ENCODE assay signal across 25 mouse cellular contexts in the genomic region with DNA sequence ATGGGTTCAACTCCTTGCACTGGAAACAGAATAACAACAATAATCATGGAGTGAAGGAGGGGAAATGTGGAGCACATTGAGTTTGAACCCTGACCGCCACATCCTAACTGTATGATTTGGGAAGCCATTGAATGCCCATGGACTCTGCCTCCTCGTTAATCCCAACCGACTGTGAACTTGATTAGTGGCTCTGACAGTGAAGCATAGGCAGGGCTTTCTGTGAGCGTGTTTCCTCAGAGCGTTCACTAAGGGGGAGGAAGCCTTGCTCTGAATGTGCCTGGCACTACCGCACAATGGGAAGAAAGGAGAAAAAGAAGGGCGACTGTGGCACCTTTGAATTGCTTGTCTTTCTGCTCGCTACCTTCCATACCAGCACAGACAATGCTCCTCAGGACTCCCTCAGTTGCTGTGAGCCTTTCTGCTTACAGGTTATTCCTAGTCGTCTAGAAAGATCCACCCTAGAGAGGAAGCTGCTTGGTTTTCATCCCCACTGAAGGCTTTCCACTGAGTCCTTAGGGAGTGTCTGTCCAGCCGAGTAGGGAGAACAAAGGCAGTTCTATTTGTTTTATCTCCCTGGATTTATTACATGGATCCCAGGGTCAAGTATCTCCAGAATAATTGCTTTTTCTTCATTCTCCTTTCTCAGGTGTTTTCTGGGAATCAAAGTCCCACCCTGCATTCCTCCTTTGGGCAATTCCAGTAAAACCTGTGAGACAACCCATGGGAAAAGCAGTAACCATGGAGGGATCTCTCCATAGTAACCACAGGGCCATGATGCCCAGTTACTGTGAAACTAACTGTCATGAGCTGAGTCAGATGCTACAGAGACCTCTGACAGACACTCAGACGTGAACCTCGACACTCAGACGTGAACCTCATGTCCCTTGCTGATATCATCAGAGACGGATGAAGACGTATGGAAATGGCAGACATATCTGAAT. TPM values are rescaled to one million over a fixed set of nuclear protein-coding genes. Genes with fewer than 3 reads are reported as not detected.
DNase-seq lines count a peak whose midpoint lies in the region; ATAC-seq and TF ChIP-seq lines count a peak whose summit lies in the region.
"Had no signal": no experiment of that assay in that cellular context is flagged by ENCODE, and none has a peak within 500 bp of the region (broad histone marks: within the 10 kb centered on the region; RNA-seq: fewer than 3 reads in every experiment).

No protein-coding gene starts in this region.

- peak; percentile 85 for ATAC-seq in intestine, embryonic 16.5 days
- ATAC-seq in forebrain, embryonic 13.5 days: no peak
- ATAC-seq: activated CD4-positive, CD25-positive, alpha-beta regulatory T cell, adult 4 months; forebrain, embryonic 14.5 days; forebrain, postnatal 0 days; Patski had no signal

- H3K27ac ChIP-seq in layer of hippocampus, adult 2 months: 0 out of 2 replicates have a peak overlapping the region, but pooled peaks have one; percentile 36
- H3K27ac ChIP-seq in intestine, embryonic 16.5 days (ENCODE audit: low read length): no peak overlapping the region; the same call in 1 of the 2 replicates
- no peak overlapping the region for H3K27ac ChIP-seq in forebrain, embryonic 13.5 days
- H3K27ac ChIP-seq: forebrain, embryonic 10.5 days; gastrocnemius, adult 2 months; hindbrain, embryonic 12.5 days; hindbrain, embryonic 15.5 days had no signal

- no peak overlapping the region for H3K4me3 ChIP-seq in layer of hippocampus, adult 2 months
- H3K4me3 ChIP-seq in intestine, embryonic 16.5 days (ENCODE audit: low read length): no peak overlapping the region
- no peak overlapping the region for H3K4me3 ChIP-seq in forebrain, embryonic 13.5 days
- H3K4me3 ChIP-seq: forebrain, embryonic 10.5 days; gastrocnemius, adult 2 months; hindbrain, embryonic 12.5 days; hindbrain, embryonic 15.5 days had no signal

- no peaks in the 10 kb centered on the region for H3K4me1 ChIP-seq in intestine, embryonic 16.5 days (ENCODE audit: control insufficient read depth, insufficient read depth, low read length)
- no peaks in the 10 kb centered on the region for H3K4me1 ChIP-seq in forebrain, embryonic 13.5 days
- H3K4me1 ChIP-seq: forebrain, embryonic 10.5 days; hindbrain, embryonic 15.5 days had no signal

- H3K9ac ChIP-seq in intestine, embryonic 16.5 days (ENCODE audit: low read depth, low read length): no peak overlapping the region
- H3K9ac ChIP-seq in forebrain, embryonic 13.5 days: no peak overlapping the region
- H3K9ac ChIP-seq: forebrain, postnatal 0 days; hindbrain, embryonic 12.5 days; hindbrain, embryonic 15.5 days had no signal

- WGBS in intestine, embryonic 16.5 days: 67% methylated on average over 15 of the region's 15 CpGs
- WGBS in forebrain, embryonic 13.5 days: 76% methylated on average over 15 of the region's 15 CpGs

- no peak overlapping the region for H3K4me2 ChIP-seq in intestine, embryonic 16.5 days (ENCODE audit: low read depth, low read length)
- H3K4me2 ChIP-seq in forebrain, embryonic 13.5 days: no peak overlapping the region
- H3K4me2 ChIP-seq: heart, embryonic 11.5 days; hindbrain, embryonic 12.5 days; hindbrain, embryonic 15.5 days had no signal

- H3K36me3 ChIP-seq in intestine, embryonic 16.5 days (ENCODE audit: control insufficient read depth, insufficient read depth, low read length): no peaks in the 10 kb centered on the region; the same call in 1 of the 2 replicates
- H3K36me3 ChIP-seq in forebrain, embryonic 13.5 days (ENCODE audit: poor library complexity, severe bottlenecking): peaks cover 98% of the 10 kb centered on the region
- H3K36me3 ChIP-seq: G1E had no signal

- no peaks in the 10 kb centered on the region for H3K27me3 ChIP-seq in intestine, embryonic 16.5 days (replicated peaks; ENCODE audit: control insufficient read depth, insufficient read depth, low read length)
- no peaks in the 10 kb centered on the region for H3K27me3 ChIP-seq in forebrain, embryonic 13.5 days
- H3K27me3 ChIP-seq: hindbrain, embryonic 12.5 days; hindbrain, embryonic 15.5 days; Patski had no signal

- H3K9me3 ChIP-seq in intestine, embryonic 16.5 days (ENCODE audit: control insufficient read depth, low read length): no peaks in the 10 kb centered on the region
- no peaks in the 10 kb centered on the region for H3K9me3 ChIP-seq in forebrain, embryonic 13.5 days (replicated peaks)
- H3K9me3 ChIP-seq: forebrain, embryonic 10.5 days; G1E; hindbrain, embryonic 12.5 days; hindbrain, embryonic 15.5 days had no signal

- no peak for DNase-seq in layer of hippocampus, adult 2 months (ENCODE audit: low spot score in 2 of 2)
- DNase-seq in layer of hippocampus, adult 9-10 months (ENCODE audit: low spot score): no peak
- DNase-seq in ZHBTc4 (ENCODE audit: low read depth, low spot score): peak; percentile 26
- no peak for DNase-seq in ovary, postnatal 36 days (ENCODE audit: low spot score)
- DNase-seq in kidney, postnatal 36 days: no peak
- DNase-seq: adrenal gland, adult 8-10 months; adrenal gland, postnatal 25 days; cerebellum, adult 18-20 months; cerebellum, adult 9-10 months; cerebellum, postnatal 14 days; forebrain, postnatal 0 days; gastrocnemius, adult 2 months; gastrocnemius, postnatal 14 days; heart, adult 11 months had no signal

- no peak for TF ChIP-seq CTCF in layer of hippocampus, adult 2 months (conservative IDR thresholded peaks at IDR 0.05)

RNA-seq across cellular contexts. Expression of a gene that starts 21.0 kb away (rescaled TPM):
- 100 to 1,000 TPM; 376 to 380 TPM for total RNA-seq in layer of hippocampus, adult 2 months (2021)
- 10.7 and 16.2 TPM in 2 replicates for polyA plus RNA-seq in intestine, embryonic 16.5 days (2015; fragmentation: Nextera tagmentation; extraction: Ambion mirVana)
- 143 and 157 TPM in 2 replicates for polyA plus RNA-seq in forebrain, embryonic 13.5 days (2015; fragmentation: Nextera tagmentation; extraction: Ambion mirVana)
- total RNA-seq: hematopoietic stem cell, adult 5-6 weeks had no signal
- polyA plus RNA-seq: activated CD4-positive, CD25-positive, alpha-beta regulatory T cell, adult 4 months; G1E had no signal

RNA-seq across cellular contexts. Expression of a gene that starts 30.7 kb away (rescaled TPM):
- total RNA-seq in layer of hippocampus, adult 2 months (2021): 10 to 100 TPM; 37.6 to 40.5 TPM
- polyA plus RNA-seq in intestine, embryonic 16.5 days (2015; fragmentation: Nextera tagmentation; extraction: Ambion mirVana): 102 and 104 TPM in 2 replicates
- 101 TPM in 2 replicates for polyA plus RNA-seq in forebrain, embryonic 13.5 days (2015; fragmentation: Nextera tagmentation; extraction: Ambion mirVana)

RNA-seq across cellular contexts. Expression of a gene that starts 35.4 kb away (rescaled TPM):
- 10 to 100 TPM; 56.6 to 60.3 TPM for total RNA-seq in layer of hippocampus, adult 2 months (2021)
- 15.9 and 18.7 TPM in 2 replicates for polyA plus RNA-seq in intestine, embryonic 16.5 days (2015; fragmentation: Nextera tagmentation; extraction: Ambion mirVana)
- polyA plus RNA-seq in forebrain, embryonic 13.5 days (2015; fragmentation: Nextera tagmentation; extraction: Ambion mirVana): 16.0 and 16.3 TPM in 2 replicates
- polyA plus RNA-seq: G1E had no signal
